Mouse (Mus musculus) mouse embryonic stem cell (cell line): ENCODE measurements around the gene Btbd35f14.
"Not testable (repeated sequence)": the region's sequence is repeated elsewhere in the genome, so short reads cannot be mapped to it uniquely, and the experiment has no call there.

Experiments used
- in situ Hi-C, 2 experiments: fragments of 300-500 bp; cut with MboI; formaldehyde crosslinking; loops; 1 replicate in 1 of 2; 3 replicates in 1 of 2; pipeline ENCODE4 v1.14.3; 2019 to 2020; ENCODE audit warnings: low sequenced_read_pairs in 2 of 2, low pct_unique_long_range_greater_than_20kb in 1 of 2, mixed read lengths in 1 of 2; ENCODE audit not compliant: unreplicated experiment in 1 of 2

Gene Btbd35f14

DNA sequence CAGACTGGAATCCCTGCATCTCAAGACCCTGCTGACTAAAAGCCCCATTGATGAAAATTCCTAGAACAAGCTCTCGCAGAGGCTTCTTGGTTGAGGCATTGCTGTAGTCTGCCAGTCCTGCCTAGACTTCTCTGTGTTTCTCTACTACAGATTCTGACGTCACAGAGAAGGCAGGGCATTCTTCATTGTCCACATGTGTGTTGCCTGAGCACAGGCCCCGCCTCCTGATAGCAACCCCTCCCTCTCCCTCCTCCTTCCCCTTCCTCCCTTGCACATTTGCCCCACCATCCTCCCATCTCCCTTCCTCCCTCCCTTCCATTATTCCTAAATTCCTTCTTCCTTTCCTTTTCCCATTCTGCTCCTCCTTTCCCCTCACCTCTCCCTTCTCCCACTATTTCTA is at the start of gene Btbd35f14:
Gene Btbd35f14, minus strand, starts transcription at position 101 of the 400 bp plus-strand sequence.
- in situ Hi-C loops, result not testable (repeated sequence)

GRCm38 (mm10) chrX:33656872-33657271 is 45.3 kb downstream of the Btbd35f14 start, which contains the start of gene Btbd35f13:
Gene Btbd35f13 (plus strand): TSS chrX:33657172.
- in situ Hi-C loops, result not testable (repeated sequence)
